Mouse (Mus musculus): ENCODE data around the gene Col6a4.

GRCm38 (mm10) chr9:106112770-106113423, 16.3 kb upstream of the Col6a4 start:
- no peak for TF ChIP-seq CTCF (IDR thresholded peaks at IDR 0.05; ENCODE audit: low read depth, low read length)
- no peak for TF ChIP-seq POLR2A (IDR thresholded peaks at IDR 0.05; ENCODE audit: borderline replicate concordance, low read depth, low read length)

Data from bone marrow macrophage, adult 2 months (primary cell).